In genomic region chr8:13676701-13677412, GRCm38 (mm10) we compare ENCODE assay signal across 8 mouse cellular contexts. TPM values are rescaled to one million over a fixed set of nuclear protein-coding genes. Genes with fewer than 3 reads are reported as not detected.
A peak's percentile ranks its signal among the peaks of the same experiment; 100 is the strongest.
DNase-seq lines count a peak whose midpoint lies in the region; ATAC-seq lines count a peak whose summit lies in the region.

No protein-coding gene starts in this region.

- peak overlapping the region; percentile 80 for H3K4me3 ChIP-seq in embryonic facial prominence, embryonic 11.5 days (ENCODE audit: low read depth, low read length)
- H3K4me3 ChIP-seq in heart, embryonic 11.5 days (ENCODE audit: low read depth, low read length), result peak overlapping the region; percentile 72
- peak overlapping the region; percentile 71 for H3K4me3 ChIP-seq in kidney, embryonic 16.5 days (ENCODE audit: low read length)
- peak overlapping the region; percentile 82 for H3K4me3 ChIP-seq in liver, embryonic 11.5 days (ENCODE audit: low read depth, low read length)

- H3K9ac ChIP-seq in embryonic facial prominence, embryonic 11.5 days (replicated peaks; ENCODE audit: low read length), result peak overlapping the region; percentile 67
- peak overlapping the region; percentile 78 for H3K9ac ChIP-seq in heart, embryonic 11.5 days (ENCODE audit: low read depth, low read length)
- peak overlapping the region; percentile 73 for H3K9ac ChIP-seq in kidney, embryonic 16.5 days (replicated peaks; ENCODE audit: low read length)
- H3K9ac ChIP-seq in liver, embryonic 11.5 days (ENCODE audit: low read depth, low read length), result peak overlapping the region; percentile 73

- H3K36me3 ChIP-seq in embryonic facial prominence, embryonic 11.5 days (replicated peaks; ENCODE audit: control insufficient read depth, insufficient read depth, low read depth, low read length), result no peaks in the 10 kb centered on the region
- H3K36me3 ChIP-seq in heart, embryonic 11.5 days (ENCODE audit: control insufficient read depth, insufficient read depth, low read length), result no peaks in the 10 kb centered on the region
- no peaks in the 10 kb centered on the region for H3K36me3 ChIP-seq in kidney, embryonic 16.5 days (ENCODE audit: insufficient read depth, low read length)
- H3K36me3 ChIP-seq in liver, embryonic 11.5 days (ENCODE audit: control insufficient read depth, insufficient read depth, low read length), result no peaks in the 10 kb centered on the region

- peak overlapping the region; percentile 88 for H3K4me2 ChIP-seq in embryonic facial prominence, embryonic 11.5 days (ENCODE audit: low read depth, low read length)
- H3K4me2 ChIP-seq in heart, embryonic 11.5 days, result peak overlapping the region; percentile 77
- peak overlapping the region; percentile 93 for H3K4me2 ChIP-seq in kidney, embryonic 16.5 days (replicated peaks; ENCODE audit: low read depth, low read length)
- peak overlapping the region; percentile 88 for H3K4me2 ChIP-seq in liver, embryonic 11.5 days

- H3K27me3 ChIP-seq in embryonic facial prominence, embryonic 11.5 days (ENCODE audit: control insufficient read depth, insufficient read depth, low read length), result no peaks in the 10 kb centered on the region
- H3K27me3 ChIP-seq in heart, embryonic 11.5 days (ENCODE audit: control insufficient read depth, insufficient read depth, low read length), result peaks cover 4% of the 10 kb centered on the region; the same call in 1 of the 2 replicates
- H3K27me3 ChIP-seq in kidney, embryonic 16.5 days (ENCODE audit: insufficient read depth, low read length), result no peaks in the 10 kb centered on the region
- no peaks in the 10 kb centered on the region for H3K27me3 ChIP-seq in liver, embryonic 11.5 days (replicated peaks; ENCODE audit: control insufficient read depth, insufficient read depth, low read length)

- peak; percentile 88 for DNase-seq in 416B (ENCODE audit: low read depth)
- DNase-seq in adrenal gland, postnatal 25 days, result peak; percentile 63
- peak; percentile 61 for DNase-seq in embryonic facial prominence, embryonic 11.5 days (ENCODE audit: low spot score)
- DNase-seq in liver, embryonic 11.5 days (ENCODE audit: low spot score), result peak; percentile 70
- DNase-seq in spleen, postnatal 4 days (ENCODE audit: low spot score in 2 of 2), result peak; percentile 65 to 83

- no peaks in the 10 kb centered on the region for H3K4me1 ChIP-seq in embryonic facial prominence, embryonic 11.5 days (ENCODE audit: control insufficient read depth, insufficient read depth, low read length)
- peaks cover 33% of the 10 kb centered on the region for H3K4me1 ChIP-seq in heart, embryonic 11.5 days (ENCODE audit: control insufficient read depth, insufficient read depth, low read length)
- H3K4me1 ChIP-seq in kidney, embryonic 16.5 days (ENCODE audit: insufficient read depth, low read length), result peaks cover 24% of the 10 kb centered on the region
- peaks cover 42% of the 10 kb centered on the region for H3K4me1 ChIP-seq in liver, embryonic 11.5 days (replicated peaks; ENCODE audit: control insufficient read depth, insufficient read depth, low read length)

- peak; percentile 62 for ATAC-seq in embryonic facial prominence, embryonic 11.5 days (replicated peaks; ENCODE audit: insufficient number of reproducible peaks, low FRiP score, low TSS enrichment, low read depth)
- peak; percentile 25 for ATAC-seq in heart, embryonic 11.5 days (replicated peaks; ENCODE audit: insufficient number of reproducible peaks, low FRiP score, low TSS enrichment)
- peak; percentile 60 for ATAC-seq in kidney, embryonic 16.5 days (ENCODE audit: low FRiP score, low TSS enrichment)
- ATAC-seq in liver, embryonic 11.5 days (replicated peaks; ENCODE audit: low FRiP score), result peak; percentile 32
- ATAC-seq in monocyte, adult 5-6 weeks (replicated peaks; ENCODE audit: insufficient number of reproducible peaks, low FRiP score, low TSS enrichment, poor library complexity, severe bottlenecking), result 0 out of 2 replicates have a peak, but pooled peaks have one; percentile 6

- peak overlapping the region; percentile 48; the same call in 1 of the 2 replicates for H3K27ac ChIP-seq in embryonic facial prominence, embryonic 11.5 days (replicated peaks; ENCODE audit: low read depth, low read length)
- H3K27ac ChIP-seq in heart, embryonic 11.5 days (ENCODE audit: low read depth, low read length), result peak overlapping the region; percentile 77
- peak overlapping the region; percentile 79 for H3K27ac ChIP-seq in kidney, embryonic 16.5 days (ENCODE audit: low read length)
- peak overlapping the region; percentile 77 for H3K27ac ChIP-seq in liver, embryonic 11.5 days (ENCODE audit: low read depth, low read length)

- H3K9me3 ChIP-seq in embryonic facial prominence, embryonic 11.5 days (replicated peaks; ENCODE audit: control insufficient read depth, low read length), result no peaks in the 10 kb centered on the region
- no peaks in the 10 kb centered on the region for H3K9me3 ChIP-seq in heart, embryonic 11.5 days (replicated peaks; ENCODE audit: control insufficient read depth, low read length)
- no peaks in the 10 kb centered on the region for H3K9me3 ChIP-seq in kidney, embryonic 16.5 days (ENCODE audit: low read length)
- H3K9me3 ChIP-seq in liver, embryonic 11.5 days (ENCODE audit: control insufficient read depth, low read length), result no peaks in the 10 kb centered on the region

- WGBS in embryonic facial prominence, embryonic 11.5 days, result under 1% methylated on average over 47 of the region's 47 CpGs
- under 1% methylated on average over 44 of the region's 47 CpGs for WGBS in heart, embryonic 11.5 days (ENCODE audit: insufficient replicate concordance)
- WGBS in kidney, embryonic 16.5 days, result under 1% methylated on average over 41 of the region's 47 CpGs
- WGBS in liver, embryonic 11.5 days, result under 1% methylated on average over 46 of the region's 47 CpGs

RNA-seq across cellular contexts. Expression of gene Rasa3, which starts 0.5 kb away (rescaled TPM):
- total RNA-seq in adrenal gland, postnatal 25 days (2021), result 39.2 and 63.9 TPM in 2 replicates
- 20.7 and 21.8 TPM in 2 replicates for polyA plus RNA-seq in embryonic facial prominence, embryonic 11.5 days (2014; fragmentation: Nextera tagmentation; extraction: Ambion mirVana)
- polyA plus RNA-seq in heart, embryonic 11.5 days (2014; fragmentation: Nextera tagmentation; extraction: Ambion mirVana), result 26.3 and 36.3 TPM in 2 replicates
- 23.8 and 28.2 TPM in 2 replicates for polyA plus RNA-seq in kidney, embryonic 16.5 days (2015; fragmentation: Nextera tagmentation; extraction: Ambion mirVana)
- 37.2 and 38.2 TPM in 2 replicates for polyA plus RNA-seq in liver, embryonic 11.5 days (2014; fragmentation: Nextera tagmentation; extraction: Ambion mirVana)
- 276 to 375 TPM (median 323 TPM) in 3 replicates for total RNA-seq in monocyte, adult 5-6 weeks (2017)

RNA-seq across cellular contexts. Expression of gene Cfap97d2, which starts 28.8 kb away (rescaled TPM):
- total RNA-seq in adrenal gland, postnatal 25 days (2021), result not detected in 2 replicates
- 0.27 TPM in 1 of 2 replicates, not detected in the other for polyA plus RNA-seq in embryonic facial prominence, embryonic 11.5 days (2014; fragmentation: Nextera tagmentation; extraction: Ambion mirVana)
- polyA plus RNA-seq in heart, embryonic 11.5 days (2014; fragmentation: Nextera tagmentation; extraction: Ambion mirVana), result not detected in 2 replicates
- 0.19 TPM in 1 of 2 replicates, not detected in the other for polyA plus RNA-seq in kidney, embryonic 16.5 days (2015; fragmentation: Nextera tagmentation; extraction: Ambion mirVana)
- polyA plus RNA-seq in liver, embryonic 11.5 days (2014; fragmentation: Nextera tagmentation; extraction: Ambion mirVana), result 0.19 TPM in 1 of 2 replicates, not detected in the other
- 2.5 TPM in 1 of 3 replicates, not detected in the others for total RNA-seq in monocyte, adult 5-6 weeks (2017)

Comparison
In these comparisons a context has a peak if more than half of its experiments do, and no peak if none do; other contexts are left out.
1. Peak in every context shown above with its lines: DNase-seq, ATAC-seq, H3K4me3 ChIP-seq and H3K27ac ChIP-seq.
2. ATAC-seq: peak in every context shown above with its lines; median percentile 62 in embryonic facial prominence, embryonic 11.5 days; 60 in kidney, embryonic 16.5 days; 32 in liver, embryonic 11.5 days; 25 in heart, embryonic 11.5 days; 6 in monocyte, adult 5-6 weeks.